Mouse (Mus musculus) gastrocnemius, postnatal 14 days (tissue): ENCODE measurements at regions not wholly inside any gene's neighbourhood (a gene's known extent, or its start where the extent isn't known, plus 50 kb on each side); places are given as distances from the start of the nearest gene placed in this dataset.

ENCODE experiments used
- DNase-seq: peaks from one replicate; pipeline ENCODE4 v3.0.0; 2021; ENCODE audit warnings: mixed read lengths
- intact Hi-C: fragments of 180-260 bp; cut with DNase I; formaldehyde crosslinking; loops from one replicate; pipeline ENCODE4 v1.15.1; 2025; ENCODE audit warnings: low total_unique reads

GRCm38 (mm10) chr2:170675731-170676130, 55.9 kb upstream of the Dok5 start:
- no peak for DNase-seq
- intact Hi-C loops = no loop called here

- intact Hi-C loops = no loop called here
- DNase-seq = no peak
Measured at GRCm38 (mm10) chr2:170673683-170674082, 57.9 kb upstream of the Dok5 start.

- intact Hi-C loops = no loop called here
Measured at GRCm38 (mm10) chr2:170672789-170673188, 58.8 kb upstream of the Dok5 start.

GRCm38 (mm10) chr2:170668960-170669359, 62.6 kb upstream of the Dok5 start:
- intact Hi-C loops = no loop called here
- DNase-seq = no peak

More at GRCm38 (mm10) chr2:170672789-170673188, 58.8 kb upstream of the Dok5 start:
- no peak for DNase-seq

- DNase-seq = no peak
- intact Hi-C loops = no loop called here
Measured at GRCm38 (mm10) chr2:170668497-170668896, 63.1 kb upstream of the Dok5 start.

- intact Hi-C loops = no loop called here
- DNase-seq = no peak
Measured at GRCm38 (mm10) chr2:170662069-170662980, 60.5 kb upstream of the 4930470P17Rik start.

GRCm38 (mm10) chr2:170659291-170659690, 57.5 kb upstream of the 4930470P17Rik start:
- intact Hi-C loops = no loop called here

GRCm38 (mm10) chr2:170658520-170658919, 56.7 kb upstream of the 4930470P17Rik start:
- intact Hi-C loops = no loop called here

More at GRCm38 (mm10) chr2:170659291-170659690, 57.5 kb upstream of the 4930470P17Rik start:
- no peak for DNase-seq

GRCm38 (mm10) chr2:170657821-170658221, 56.0 kb upstream of the 4930470P17Rik start:
- intact Hi-C loops = no loop called here
- peak; percentile 8 for DNase-seq

More at GRCm38 (mm10) chr2:170658520-170658919, 56.7 kb upstream of the 4930470P17Rik start:
- no peak for DNase-seq

GRCm38 (mm10) chr2:170652128-170652527, 50.3 kb upstream of the 4930470P17Rik start:
- intact Hi-C loops = no loop called here
- DNase-seq = no peak
